Mouse (Mus musculus) small intestine, adult 2 months (tissue): ENCODE measurements around the gene Vwa2. TPM values are rescaled to one million over a fixed set of nuclear protein-coding genes. Genes with fewer than 3 reads are reported as not detected.

Source experiments
- H3K27ac ChIP-seq: fragments of 200-500 bp; 2 replicates; pipeline ENCODE4 v1.5.1; 2012; ENCODE audit warnings: low read depth, low read length, control low read depth, inconsistent platforms; ENCODE audit not compliant: insufficient read depth
- H3K27me3 ChIP-seq: fragments of 200-500 bp; 2 replicates; pipeline ENCODE4 v1.6.1; 2012; ENCODE audit warnings: mild to moderate bottlenecking, moderate library complexity, low read length, inconsistent platforms; ENCODE audit not compliant: control insufficient read depth, insufficient read depth
- H3K36me3 ChIP-seq: fragments of 200-500 bp; 2 replicates; pipeline ENCODE4 v1.6.1; 2012; ENCODE audit warnings: mild to moderate bottlenecking, low read length, control low read depth, inconsistent platforms; ENCODE audit not compliant: control insufficient read depth, insufficient read depth
- H3K4me1 ChIP-seq: fragments of 200-500 bp; 2 replicates; pipeline ENCODE4 v1.6.1; 2012; ENCODE audit warnings: low read length, inconsistent platforms, mixed read lengths; ENCODE audit not compliant: control insufficient read depth, insufficient read depth, insufficient read length
- H3K4me3 ChIP-seq: fragments of 200-500 bp; 2 replicates; pipeline ENCODE4 v1.5.1; 2012; ENCODE audit warnings: low read depth, mild to moderate bottlenecking, control low read depth, inconsistent platforms, low read length, moderate library complexity
- CTCF ChIP-seq: fragments of 200-500 bp; IDR thresholded peaks from 2 replicates; pipeline ENCODE4 v1.5.1; 2012; ENCODE audit warnings: low read depth, mild to moderate bottlenecking, control low read depth, inconsistent platforms, low read length, moderate library complexity, mixed read lengths; ENCODE audit not compliant: insufficient replicate concordance, insufficient read length; ENCODE audit errors: extremely low read depth
- POLR2A ChIP-seq: fragments of 200-500 bp; IDR thresholded peaks from 2 replicates; pipeline ENCODE4 v1.6.1; 2012; ENCODE audit warnings: low read depth, mild to moderate bottlenecking, control low read depth, inconsistent platforms, low read length, moderate library complexity
- WGBS: fragments of 180-500 bp; shearing (Covaris S2); methylation state at CpG from one replicate; pipeline ENCODE4 v1.1.7; 2018; 5-methylcytosine and 5-hydroxymethylcytosine counted together
- polyA plus RNA-seq: library from polyadenylated mRNA; depleted of rRNA; stranded (reverse); fragments of >200 nt; gene quantifications from 2 replicates; pipeline ENCODE4 v1.2.3, GENCODE M21; 2012

The Vwa2 gene
- polyA plus RNA-seq, 1 experiment, result 0.49 TPM

- Histone ChIP-seq H3K27ac (no peak overlapping the region), H3K4me1 (no peaks in the 10 kb centered on the region), H3K4me3 (no peak overlapping the region), H3K27me3 (no peaks in the 10 kb centered on the region), H3K36me3 (no peaks in the 10 kb centered on the region)
- WGBS, result 86% methylated on average over 10 of the region's 10 CpGs
- TF ChIP-seq POLR2A (no peak), CTCF (no peak)
Observed at GRCm38 (mm10) chr19:56887879-56888278, 13.8 kb downstream of the Vwa2 start.

DNA sequence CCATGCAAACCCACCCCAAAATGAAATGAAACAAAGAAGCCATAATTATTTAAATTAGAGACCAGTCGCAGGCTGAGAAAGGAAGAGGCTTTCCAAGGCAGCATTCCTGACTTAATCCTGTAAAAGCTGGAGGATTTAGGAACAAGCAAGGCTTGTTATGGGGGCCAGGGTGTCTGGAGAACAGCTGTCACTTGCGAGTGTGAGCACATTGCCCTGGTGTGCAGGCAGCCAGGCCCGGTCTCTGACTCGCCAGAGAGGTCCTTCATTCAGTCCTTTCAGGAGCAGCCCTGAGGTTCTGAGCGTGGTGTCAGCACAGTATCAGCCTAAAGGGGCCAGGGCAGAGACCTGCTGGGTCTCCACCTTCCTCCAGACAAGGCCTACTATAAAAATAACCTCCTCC, 14.6 kb downstream of the Vwa2 start:
- WGBS, result 85% methylated on average over 5 of the region's 5 CpGs
- H3K27ac ChIP-seq, result no peak overlapping the region

DNA sequence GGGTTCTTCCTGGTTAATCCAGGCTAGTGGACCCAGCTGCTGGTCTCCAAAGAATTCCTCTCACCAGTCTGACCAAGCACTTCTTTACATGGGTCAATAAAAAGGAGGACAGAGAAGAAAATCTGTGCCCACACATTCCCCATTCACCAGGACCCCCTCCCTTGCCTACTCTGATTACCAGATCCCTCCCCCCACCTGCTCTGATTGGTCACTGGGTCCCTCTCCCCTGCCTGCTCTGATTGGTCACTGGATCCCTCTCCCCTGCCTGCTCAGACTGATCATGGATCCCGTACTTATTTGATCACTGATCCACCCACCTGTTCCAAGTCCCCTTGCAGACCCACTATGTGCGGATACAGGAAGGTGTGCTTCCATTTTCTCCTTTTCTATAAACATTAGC, 17.4 kb downstream of the Vwa2 start:
- Histone ChIP-seq H3K4me1 (no peaks in the 10 kb centered on the region), H3K4me3 (no peak overlapping the region), H3K27ac (no peak overlapping the region), H3K27me3 (no peaks in the 10 kb centered on the region), H3K36me3 (no peaks in the 10 kb centered on the region)
- TF ChIP-seq CTCF (no peak), POLR2A (no peak)
- WGBS, result 83% methylated on average over 2 of the region's 2 CpGs

More for the DNA sequence above, 14.6 kb downstream of the Vwa2 start:
- TF ChIP-seq POLR2A (no peak), CTCF (no peak)
- Histone ChIP-seq H3K36me3 (no peaks in the 10 kb centered on the region), H3K4me1 (no peaks in the 10 kb centered on the region), H3K27me3 (no peaks in the 10 kb centered on the region), H3K4me3 (no peak overlapping the region)

- H3K27ac ChIP-seq, result no peak overlapping the region
- no peak overlapping the region for H3K4me3 ChIP-seq
- TF ChIP-seq CTCF (no peak), POLR2A (no peak)
- no peaks in the 10 kb centered on the region for H3K4me1 ChIP-seq
- WGBS, result 94% methylated on average over 5 of the region's 5 CpGs
- no peaks in the 10 kb centered on the region for H3K36me3 ChIP-seq
- H3K27me3 ChIP-seq, result no peaks in the 10 kb centered on the region
Observed at GRCm38 (mm10) chr19:56892586-56892985, 18.5 kb downstream of the Vwa2 start.

DNA sequence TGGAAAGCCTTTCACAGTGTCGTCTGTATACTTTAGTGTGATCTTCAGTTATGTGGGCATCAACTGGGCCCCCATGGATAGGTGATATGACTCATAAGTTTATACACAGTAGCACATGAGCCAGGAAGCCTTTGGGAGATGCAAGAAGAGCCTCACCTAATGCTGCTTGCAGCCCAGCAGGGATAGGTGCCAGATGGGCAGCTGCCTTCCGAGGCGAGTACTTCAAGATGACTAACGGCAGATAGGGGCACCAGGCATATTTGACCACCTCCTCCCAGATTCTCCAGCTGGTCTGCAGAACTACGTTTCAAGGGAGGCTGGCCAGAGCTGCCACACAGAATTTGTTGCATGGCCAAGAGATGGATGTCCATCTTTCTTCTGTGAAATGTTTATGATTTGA, 19.3 kb downstream of the Vwa2 start:
- Histone ChIP-seq H3K27me3 (no peaks in the 10 kb centered on the region), H3K4me3 (no peak overlapping the region), H3K36me3 (no peaks in the 10 kb centered on the region), H3K4me1 (no peaks in the 10 kb centered on the region), H3K27ac (no peak overlapping the region)
- TF ChIP-seq POLR2A (no peak), CTCF (no peak)
- WGBS, result 83% methylated on average over 5 of the region's 5 CpGs

GRCm38 (mm10) chr19:56897654-56898053, 23.6 kb downstream of the Vwa2 start:
- Histone ChIP-seq H3K27ac (no peak overlapping the region), H3K36me3 (no peaks in the 10 kb centered on the region), H3K27me3 (no peaks in the 10 kb centered on the region), H3K4me1 (no peaks in the 10 kb centered on the region), H3K4me3 (no peak overlapping the region)
- 90% methylated on average over 16 of the region's 16 CpGs for WGBS
- TF ChIP-seq CTCF (no peak), POLR2A (no peak)

GRCm38 (mm10) chr19:56904095-56904494, 30.0 kb downstream of the Vwa2 start:
- TF ChIP-seq POLR2A (no peak), CTCF (no peak)
- no peaks in the 10 kb centered on the region for H3K4me1 ChIP-seq
- H3K4me3 ChIP-seq, result no peak overlapping the region
- no peaks in the 10 kb centered on the region for H3K27me3 ChIP-seq
- WGBS, result 76% methylated on average over 3 of the region's 3 CpGs
- H3K36me3 ChIP-seq, result no peaks in the 10 kb centered on the region
- H3K27ac ChIP-seq, result no peak overlapping the region

GRCm38 (mm10) chr19:56905395-56905794, 31.3 kb downstream of the Vwa2 start:
- Histone ChIP-seq H3K27me3 (no peaks in the 10 kb centered on the region), H3K4me1 (no peaks in the 10 kb centered on the region), H3K36me3 (no peaks in the 10 kb centered on the region), H3K4me3 (no peak overlapping the region), H3K27ac (no peak overlapping the region)
- TF ChIP-seq CTCF, result no peak
- TF ChIP-seq POLR2A, result no peak
- 82% methylated on average over 7 of the region's 7 CpGs for WGBS
